20 mouse cellular contexts compared by ENCODE assay signal in genomic region chr6:43468821-43469594, GRCm38 (mm10).
DNase-seq lines count a peak whose midpoint lies in the region; ATAC-seq and TF ChIP-seq lines count a peak whose summit lies in the region.
"Had no signal": no experiment of that assay in that cellular context is flagged by ENCODE, and none has a peak within 500 bp of the region (broad histone marks: within the 10 kb centered on the region; RNA-seq: fewer than 3 reads in every experiment).

No protein-coding gene starts in this region.

- 29% methylated on average over 10 of the region's 10 CpGs for WGBS in forebrain, embryonic 15.5 days
- WGBS in forebrain, embryonic 13.5 days, result 36% methylated on average over 10 of the region's 10 CpGs
- WGBS in midbrain, embryonic 11.5 days, result 76% methylated on average over 10 of the region's 10 CpGs
- 60% methylated on average over 10 of the region's 10 CpGs for WGBS in midbrain, postnatal 0 days
- 57% methylated on average over 10 of the region's 10 CpGs for WGBS in midbrain, embryonic 14.5 days

- H3K4me3 ChIP-seq in forebrain, embryonic 15.5 days, result no peak overlapping the region
- no peak overlapping the region for H3K4me3 ChIP-seq in forebrain, embryonic 13.5 days
- no peak overlapping the region for H3K4me3 ChIP-seq in midbrain, embryonic 11.5 days (ENCODE audit: low read depth, low read length)
- H3K4me3 ChIP-seq in midbrain, postnatal 0 days (ENCODE audit: low read depth, low read length), result no peak overlapping the region
- no peak overlapping the region for H3K4me3 ChIP-seq in midbrain, embryonic 14.5 days (replicated peaks; ENCODE audit: low read depth, low read length)
- H3K4me3 ChIP-seq: embryonic facial prominence, embryonic 15.5 days; erythroblast, embryonic 14.5 days; heart, embryonic 13.5 days; hindbrain, embryonic 15.5 days had no signal

- no peaks in the 10 kb centered on the region for H3K27me3 ChIP-seq in forebrain, embryonic 15.5 days
- no peaks in the 10 kb centered on the region for H3K27me3 ChIP-seq in forebrain, embryonic 13.5 days
- H3K27me3 ChIP-seq in midbrain, embryonic 11.5 days (ENCODE audit: control insufficient read depth, insufficient read depth, low read length), result no peaks in the 10 kb centered on the region
- no peaks in the 10 kb centered on the region for H3K27me3 ChIP-seq in midbrain, postnatal 0 days (ENCODE audit: insufficient read depth, low read length)
- H3K27me3 ChIP-seq in midbrain, embryonic 14.5 days (ENCODE audit: control insufficient read depth, insufficient read depth, low read length), result no peaks in the 10 kb centered on the region
- H3K27me3 ChIP-seq: embryonic facial prominence, embryonic 15.5 days; heart, embryonic 13.5 days; hindbrain, embryonic 15.5 days had no signal

- H3K4me1 ChIP-seq in forebrain, embryonic 15.5 days, result no peaks in the 10 kb centered on the region
- H3K4me1 ChIP-seq in forebrain, embryonic 13.5 days, result peaks cover 3% of the 10 kb centered on the region; the same call in 1 of the 2 replicates
- H3K4me1 ChIP-seq in midbrain, embryonic 11.5 days (ENCODE audit: control insufficient read depth, insufficient read depth, low read length), result no peaks in the 10 kb centered on the region
- no peaks in the 10 kb centered on the region for H3K4me1 ChIP-seq in midbrain, postnatal 0 days (ENCODE audit: insufficient read depth, low read length)
- H3K4me1 ChIP-seq in midbrain, embryonic 14.5 days (ENCODE audit: control insufficient read depth, insufficient read depth, low read length), result no peaks in the 10 kb centered on the region
- H3K4me1 ChIP-seq: embryonic facial prominence, embryonic 15.5 days; heart, embryonic 13.5 days; hindbrain, embryonic 15.5 days had no signal

- H3K9me3 ChIP-seq in forebrain, embryonic 15.5 days, result no peaks in the 10 kb centered on the region
- H3K9me3 ChIP-seq in forebrain, embryonic 13.5 days (replicated peaks), result no peaks in the 10 kb centered on the region
- no peaks in the 10 kb centered on the region for H3K9me3 ChIP-seq in midbrain, embryonic 11.5 days (ENCODE audit: control insufficient read depth, low read length)
- H3K9me3 ChIP-seq in midbrain, postnatal 0 days (ENCODE audit: low read length), result no peaks in the 10 kb centered on the region
- no peaks in the 10 kb centered on the region for H3K9me3 ChIP-seq in midbrain, embryonic 14.5 days (ENCODE audit: control insufficient read depth, low read length)
- H3K9me3 ChIP-seq: embryonic facial prominence, embryonic 15.5 days; heart, embryonic 13.5 days; hindbrain, embryonic 15.5 days had no signal

- TF ChIP-seq CTCF in midbrain, postnatal 0 days (IDR thresholded peaks at IDR 0.05), result no peak

- H3K4me2 ChIP-seq in forebrain, embryonic 15.5 days (replicated peaks), result no peak overlapping the region
- H3K4me2 ChIP-seq in forebrain, embryonic 13.5 days, result no peak overlapping the region
- no peak overlapping the region for H3K4me2 ChIP-seq in midbrain, embryonic 11.5 days
- H3K4me2 ChIP-seq in midbrain, postnatal 0 days (ENCODE audit: low read depth, low read length, poor library complexity, severe bottlenecking), result no peak overlapping the region
- no peak overlapping the region for H3K4me2 ChIP-seq in midbrain, embryonic 14.5 days (ENCODE audit: low read length)
- H3K4me2 ChIP-seq: embryonic facial prominence, embryonic 15.5 days; heart, embryonic 13.5 days; hindbrain, embryonic 15.5 days had no signal

- no peak overlapping the region for H3K9ac ChIP-seq in forebrain, embryonic 15.5 days (replicated peaks)
- H3K9ac ChIP-seq in forebrain, embryonic 13.5 days, result no peak overlapping the region
- H3K9ac ChIP-seq in midbrain, embryonic 11.5 days (ENCODE audit: low read length), result no peak overlapping the region
- no peak overlapping the region for H3K9ac ChIP-seq in midbrain, postnatal 0 days (replicated peaks; ENCODE audit: low read length, poor library complexity, severe bottlenecking)
- no peak overlapping the region for H3K9ac ChIP-seq in midbrain, embryonic 14.5 days (replicated peaks; ENCODE audit: low read length)
- H3K9ac ChIP-seq: embryonic facial prominence, embryonic 15.5 days; heart, embryonic 13.5 days; hindbrain, embryonic 15.5 days had no signal

- H3K36me3 ChIP-seq in forebrain, embryonic 15.5 days, result no peaks in the 10 kb centered on the region
- no peaks in the 10 kb centered on the region for H3K36me3 ChIP-seq in forebrain, embryonic 13.5 days (ENCODE audit: poor library complexity, severe bottlenecking)
- no peaks in the 10 kb centered on the region for H3K36me3 ChIP-seq in midbrain, embryonic 11.5 days (ENCODE audit: control insufficient read depth, insufficient read depth, low read length)
- no peaks in the 10 kb centered on the region for H3K36me3 ChIP-seq in midbrain, postnatal 0 days (ENCODE audit: insufficient read depth, low read length)
- no peaks in the 10 kb centered on the region for H3K36me3 ChIP-seq in midbrain, embryonic 14.5 days (ENCODE audit: control insufficient read depth, insufficient read depth, low read length)
- H3K36me3 ChIP-seq: embryonic facial prominence, embryonic 15.5 days; heart, embryonic 13.5 days; hindbrain, embryonic 15.5 days had no signal

- no peak overlapping the region for H3K27ac ChIP-seq in forebrain, embryonic 15.5 days (replicated peaks)
- H3K27ac ChIP-seq in forebrain, embryonic 13.5 days, result no peak overlapping the region
- H3K27ac ChIP-seq in midbrain, embryonic 11.5 days (ENCODE audit: low read depth, low read length), result no peak overlapping the region
- no peak overlapping the region for H3K27ac ChIP-seq in midbrain, postnatal 0 days (ENCODE audit: low read depth, low read length)
- H3K27ac ChIP-seq in midbrain, embryonic 14.5 days (replicated peaks; ENCODE audit: low read depth, low read length), result no peak overlapping the region
- H3K27ac ChIP-seq: embryonic facial prominence, embryonic 15.5 days; heart, embryonic 13.5 days; hindbrain, embryonic 15.5 days had no signal

- peak; percentile 77 for DNase-seq in midbrain, embryonic 11.5 days (ENCODE audit: low spot score, missing footprints)
- no peak for DNase-seq in midbrain, postnatal 0 days (ENCODE audit: low spot score)
- peak; percentile 46 for DNase-seq in midbrain, embryonic 14.5 days
- DNase-seq in retina, embryonic 14.5 days (ENCODE audit: low spot score), result peak; percentile 32
- no peak for DNase-seq in right cerebral cortex, postnatal 14 days
- DNase-seq in layer of hippocampus, adult 9-10 months (ENCODE audit: low spot score), result no peak
- DNase-seq: adrenal gland, adult 2 months; adrenal gland, postnatal 25 days; cerebellum, adult 2 months; cerebellum, postnatal 10 days; embryo, embryonic 11 days; gastrocnemius, postnatal 36 days; heart, adult 11 months; heart, postnatal 36 days had no signal

- ATAC-seq in forebrain, embryonic 15.5 days (replicated peaks), result 0 out of 2 replicates have a peak, but pooled peaks have one; percentile 11
- no peak for ATAC-seq in forebrain, embryonic 13.5 days
- peak; percentile 68 for ATAC-seq in midbrain, embryonic 11.5 days (ENCODE audit: low FRiP score)
- no peak for ATAC-seq in midbrain, postnatal 0 days (ENCODE audit: low FRiP score)
- no peak for ATAC-seq in midbrain, embryonic 14.5 days (ENCODE audit: low FRiP score, low TSS enrichment)

Comparison
In these comparisons a context has a peak if more than half of its experiments do, and no peak if none do; other contexts are left out.
1. ATAC-seq: peak in forebrain, embryonic 15.5 days (single experiment) and midbrain, embryonic 11.5 days (single experiment); none in forebrain, embryonic 13.5 days (single experiment), midbrain, postnatal 0 days (single experiment) and midbrain, embryonic 14.5 days (single experiment).
2. DNase-seq: peak in midbrain, embryonic 11.5 days (single experiment), midbrain, embryonic 14.5 days (single experiment) and retina, embryonic 14.5 days (single experiment); none in midbrain, postnatal 0 days (single experiment), right cerebral cortex, postnatal 14 days (single experiment) and layer of hippocampus, adult 9-10 months (single experiment).